Mouse (Mus musculus): ENCODE measurements around the gene Phlda2. TPM values are rescaled to one million over a fixed set of nuclear protein-coding genes. Genes with fewer than 3 reads are reported as not detected.

Gene Phlda2
- polyA plus RNA-seq, 1 experiment = not detected

DNA sequence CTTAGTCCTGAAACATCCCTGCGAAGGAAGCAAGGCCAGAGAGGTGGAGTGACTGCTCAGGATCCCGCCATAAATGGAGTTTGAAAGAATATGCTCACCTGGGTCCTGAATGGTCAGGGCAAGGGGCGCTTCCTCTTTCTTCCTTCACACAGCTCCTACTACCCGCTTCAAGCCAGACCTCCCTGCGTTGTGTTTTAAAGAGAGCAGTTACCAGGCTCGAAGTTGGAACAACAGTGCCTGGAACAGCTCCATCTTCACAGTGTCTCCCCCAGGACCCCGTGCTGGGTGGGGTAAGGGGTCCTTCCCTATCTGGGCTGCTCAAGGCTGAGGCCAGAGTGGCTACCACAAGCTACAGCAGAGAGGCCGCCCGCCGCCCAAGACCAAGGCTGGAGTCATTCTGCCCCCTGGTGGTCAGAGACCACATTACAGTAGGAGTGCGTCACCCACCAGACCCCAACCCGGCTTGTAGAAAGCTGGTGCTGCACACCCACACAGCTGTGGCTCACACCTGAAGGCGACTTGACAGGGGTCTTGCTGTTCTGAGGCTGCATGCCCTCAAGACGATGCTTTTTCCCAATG is 36.8 kb downstream of the Phlda2 start:
- TF ChIP-seq POLR2A (IDR thresholded peaks at IDR 0.05; ENCODE audit: borderline replicate concordance, low read depth, low read length) = no peak
- peak; percentile 82 for TF ChIP-seq CTCF (IDR thresholded peaks at IDR 0.05; ENCODE audit: low read depth, low read length)
- H3K4me3 ChIP-seq (ENCODE audit: insufficient read depth, low read length) = no peak overlapping the region
- H3K4me1 ChIP-seq (ENCODE audit: control insufficient read depth, insufficient read depth, low read length) = no peaks in the 10 kb centered on the region
- no peak overlapping the region for H3K27ac ChIP-seq (ENCODE audit: insufficient read depth, low read depth, low read length)

DNA sequence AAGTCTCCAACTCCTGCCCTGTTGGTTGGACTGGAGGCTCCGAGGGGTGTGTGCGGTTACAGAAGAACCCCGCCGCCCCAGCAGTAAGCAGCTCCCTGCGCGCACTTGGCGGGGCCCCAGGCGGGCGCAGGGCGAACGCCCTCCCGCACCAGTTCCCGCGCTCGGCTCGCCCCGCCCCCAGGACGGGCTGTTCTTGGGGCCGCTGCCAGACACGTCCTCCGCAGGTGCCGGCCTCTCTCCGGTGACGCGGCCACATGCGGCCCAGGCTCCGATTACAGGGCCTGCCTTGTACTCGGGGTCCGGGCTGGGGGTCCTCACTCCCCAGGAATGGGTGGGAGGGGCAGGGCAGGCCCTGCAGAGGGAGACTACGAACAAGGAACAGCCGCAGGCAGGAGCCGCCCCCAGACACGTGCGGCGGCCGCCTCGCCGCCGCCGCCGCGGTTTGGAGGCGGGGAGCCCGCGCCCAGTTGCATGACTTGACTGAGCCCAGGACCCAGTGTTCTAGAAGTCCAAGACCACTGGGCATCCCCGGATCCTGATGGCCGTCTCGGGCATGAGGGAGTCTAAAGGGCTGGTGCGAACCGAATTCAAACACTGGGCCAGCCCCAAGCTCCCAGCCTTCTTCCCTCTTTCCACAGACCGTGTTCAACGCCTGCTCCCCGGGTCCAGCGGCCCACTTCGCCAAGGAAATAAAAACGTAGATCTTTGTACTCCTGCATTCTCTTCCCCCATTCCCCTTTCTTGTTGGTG is 38.0 kb downstream of the Phlda2 start:
- Histone ChIP-seq H3K4me3 (ENCODE audit: insufficient read depth, low read length) (peak overlapping the region; percentile 20; the same call in 1 of the 2 replicates), H3K27ac (ENCODE audit: insufficient read depth, low read depth, low read length) (no peak overlapping the region), H3K4me1 (ENCODE audit: control insufficient read depth, insufficient read depth, low read length) (no peaks in the 10 kb centered on the region)
- no peak for TF ChIP-seq CTCF (IDR thresholded peaks at IDR 0.05; ENCODE audit: low read depth, low read length)
- TF ChIP-seq POLR2A (IDR thresholded peaks at IDR 0.05; ENCODE audit: borderline replicate concordance, low read depth, low read length) = no peak

DNA sequence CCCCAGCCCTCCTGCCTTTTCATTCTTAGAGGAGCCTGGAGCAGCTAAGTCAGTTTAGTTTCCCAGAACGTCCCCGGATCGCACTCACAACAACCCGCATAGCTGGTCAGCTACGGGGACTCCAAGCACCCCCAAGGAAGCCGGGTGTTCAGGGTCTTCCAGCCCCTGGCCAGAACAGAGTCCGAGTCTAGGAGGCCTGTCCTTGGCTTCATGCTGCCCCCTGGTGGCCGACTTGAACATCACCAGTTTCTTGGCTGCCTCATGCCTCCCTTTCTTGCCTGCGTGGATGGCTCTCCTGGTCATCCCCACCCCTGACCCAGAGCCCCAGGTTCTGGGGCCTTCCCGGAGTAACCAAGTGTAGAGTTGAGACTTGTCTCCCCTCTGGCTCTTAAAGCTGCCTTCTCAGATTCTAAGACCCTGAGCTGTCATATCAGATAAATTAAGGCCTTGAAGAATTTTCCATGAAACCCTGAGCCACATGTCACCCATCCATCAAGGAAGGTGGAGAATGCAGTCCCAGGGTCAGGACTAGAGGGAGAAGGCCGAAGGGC is 39.0 kb downstream of the Phlda2 start:
- Histone ChIP-seq H3K4me3 (ENCODE audit: insufficient read depth, low read length) (no peak overlapping the region), H3K27ac (ENCODE audit: insufficient read depth, low read depth, low read length) (no peak overlapping the region), H3K4me1 (ENCODE audit: control insufficient read depth, insufficient read depth, low read length) (no peaks in the 10 kb centered on the region)
- TF ChIP-seq POLR2A (IDR thresholded peaks at IDR 0.05; ENCODE audit: borderline replicate concordance, low read depth, low read length) (no peak), CTCF (IDR thresholded peaks at IDR 0.05; ENCODE audit: low read depth, low read length) (peak; percentile 73)

DNA sequence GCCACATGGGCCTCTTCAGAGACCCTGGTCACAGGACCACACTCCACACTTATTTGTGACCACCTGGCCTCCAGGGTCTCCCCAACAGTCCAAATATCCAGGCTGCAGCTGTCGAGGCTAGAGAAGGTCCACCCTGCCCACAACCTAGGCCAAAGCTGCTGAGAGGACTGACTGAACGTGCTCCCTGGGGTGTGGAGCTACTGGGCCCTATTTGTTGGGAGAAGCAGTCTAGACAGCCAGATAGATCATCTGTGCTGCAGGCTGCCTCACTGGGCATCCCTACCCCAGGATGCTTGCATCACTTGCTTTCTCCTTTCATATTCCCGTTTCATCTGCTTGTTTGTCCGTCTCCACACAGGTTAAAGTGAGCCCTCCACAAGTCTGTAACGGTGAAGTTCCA is 40.4 kb downstream of the Phlda2 start:
- H3K4me1 ChIP-seq (ENCODE audit: control insufficient read depth, insufficient read depth, low read length) = no peaks in the 10 kb centered on the region
- TF ChIP-seq CTCF (IDR thresholded peaks at IDR 0.05; ENCODE audit: low read depth, low read length) (no peak), POLR2A (IDR thresholded peaks at IDR 0.05; ENCODE audit: borderline replicate concordance, low read depth, low read length) (no peak)

GRCm38 (mm10) chr7:143461920-143462319 is 41.0 kb downstream of the Phlda2 start:
- H3K4me3 ChIP-seq (ENCODE audit: insufficient read depth, low read length) = no peak overlapping the region
- no peaks in the 10 kb centered on the region for H3K4me1 ChIP-seq (ENCODE audit: control insufficient read depth, insufficient read depth, low read length)
- no peak overlapping the region for H3K27ac ChIP-seq (ENCODE audit: insufficient read depth, low read depth, low read length)
- TF ChIP-seq CTCF (IDR thresholded peaks at IDR 0.05; ENCODE audit: low read depth, low read length) (no peak), POLR2A (IDR thresholded peaks at IDR 0.05; ENCODE audit: borderline replicate concordance, low read depth, low read length) (no peak)

More for the DNA sequence above, 40.4 kb downstream of the Phlda2 start:
- no peak overlapping the region for H3K27ac ChIP-seq (ENCODE audit: insufficient read depth, low read depth, low read length)
- H3K4me3 ChIP-seq (ENCODE audit: insufficient read depth, low read length) = no peak overlapping the region

DNA sequence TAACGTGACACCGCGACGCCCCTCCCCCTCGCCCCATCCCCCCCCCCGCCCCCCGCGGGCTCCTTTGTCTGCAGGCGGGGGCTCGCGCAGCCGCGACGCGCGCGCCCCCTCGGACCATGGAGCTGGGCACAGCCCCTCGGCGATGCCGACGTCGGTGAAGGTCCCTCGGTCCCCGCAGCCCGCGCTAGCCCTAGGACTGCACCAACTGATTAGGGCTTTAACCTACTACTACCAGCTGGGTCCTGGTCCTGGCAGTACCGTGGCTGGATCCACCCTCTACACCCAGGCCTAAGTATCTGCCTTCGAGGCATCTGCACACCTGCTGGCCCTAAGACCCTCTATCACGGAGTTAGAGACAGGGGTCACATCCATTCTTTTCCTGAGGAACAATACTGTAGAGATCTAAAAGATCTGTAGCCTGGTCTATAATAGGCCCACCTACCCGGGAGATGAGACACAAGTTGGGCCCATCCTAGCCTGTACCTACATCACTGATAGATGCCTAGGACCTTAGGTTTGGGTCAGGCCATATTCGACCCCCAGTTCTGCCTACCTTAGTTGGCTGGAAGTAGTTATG is 41.6 kb downstream of the Phlda2 start:
- Histone ChIP-seq H3K4me1 (ENCODE audit: control insufficient read depth, insufficient read depth, low read length) (no peaks in the 10 kb centered on the region), H3K4me3 (ENCODE audit: insufficient read depth, low read length) (peak overlapping the region; percentile 25; the same call in 1 of the 2 replicates), H3K27ac (ENCODE audit: insufficient read depth, low read depth, low read length) (no peak overlapping the region)
- TF ChIP-seq POLR2A (IDR thresholded peaks at IDR 0.05; ENCODE audit: borderline replicate concordance, low read depth, low read length) (no peak), CTCF (IDR thresholded peaks at IDR 0.05; ENCODE audit: low read depth, low read length) (no peak)

DNA sequence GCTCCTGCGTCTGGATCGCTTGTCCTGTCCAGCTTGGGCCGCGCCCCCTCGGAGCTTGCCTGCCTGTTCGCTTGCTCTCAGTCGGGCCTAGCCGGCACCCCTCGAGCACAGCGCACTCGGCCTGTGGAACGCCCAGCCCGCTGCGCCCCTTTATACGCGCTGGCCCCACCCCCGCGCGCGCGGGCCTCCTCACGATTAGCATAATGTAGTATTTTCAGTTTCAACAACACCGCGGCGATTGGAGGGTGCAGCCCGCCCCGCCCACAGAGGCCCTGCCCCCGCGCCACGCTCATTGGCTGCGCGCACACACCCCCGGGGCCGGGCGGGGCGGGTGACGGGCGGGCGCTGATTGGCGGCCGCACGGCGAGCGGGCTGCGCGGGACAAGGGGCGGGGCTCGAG is 42.1 kb downstream of the Phlda2 start, which contains the start of gene Cdkn1c:
Cdkn1c (minus strand) TSS at position 177 of the 400 bp plus-strand sequence.
- H3K4me3 ChIP-seq (ENCODE audit: insufficient read depth, low read length) = peak within 1 kb of the TSS; percentile 26

DNA sequence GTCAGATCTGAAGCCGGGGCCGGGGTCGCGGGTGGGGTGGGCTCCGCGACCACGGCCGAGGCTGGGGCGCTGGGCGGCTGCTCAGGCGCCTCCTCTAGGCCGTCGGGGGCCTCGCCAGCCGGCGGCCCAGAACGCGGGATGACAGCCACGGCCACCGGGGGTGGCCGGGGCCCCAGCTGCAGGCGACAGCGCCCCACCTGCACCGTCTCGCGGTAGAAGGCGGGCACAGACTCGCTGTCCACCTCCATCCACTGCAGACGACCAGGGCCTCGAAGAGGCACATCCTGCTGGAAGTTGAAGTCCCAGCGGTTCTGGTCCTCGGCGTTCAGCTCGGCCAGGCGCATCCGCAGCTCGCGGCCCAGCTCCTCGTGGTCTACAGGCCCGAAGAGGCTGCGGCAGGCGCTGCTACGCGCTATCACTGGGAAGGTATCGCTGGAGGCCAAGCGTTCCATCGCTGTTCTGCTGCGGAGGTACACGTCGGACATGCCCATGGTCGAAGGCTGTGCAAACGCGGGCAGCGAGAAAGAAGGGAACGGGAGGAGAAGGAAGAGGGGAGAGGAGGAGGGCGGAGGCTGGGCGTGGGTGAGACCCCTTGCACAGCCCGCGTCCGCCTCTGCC is 42.6 kb downstream of the Phlda2 start:
- peak overlapping the region; percentile 26 for H3K4me3 ChIP-seq (ENCODE audit: insufficient read depth, low read length)
- H3K27ac ChIP-seq (ENCODE audit: insufficient read depth, low read depth, low read length) = no peak overlapping the region
- no peaks in the 10 kb centered on the region for H3K4me1 ChIP-seq (ENCODE audit: control insufficient read depth, insufficient read depth, low read length)
- TF ChIP-seq POLR2A (IDR thresholded peaks at IDR 0.05; ENCODE audit: borderline replicate concordance, low read depth, low read length) (no peak), CTCF (IDR thresholded peaks at IDR 0.05; ENCODE audit: low read depth, low read length) (no peak)

More for the DNA sequence above, 42.1 kb downstream of the Phlda2 start, which contains the start of gene Cdkn1c:
- Histone ChIP-seq H3K4me1 (ENCODE audit: control insufficient read depth, insufficient read depth, low read length) (no peaks in the 10 kb centered on the region), H3K27ac (ENCODE audit: insufficient read depth, low read depth, low read length) (no peak within 1 kb of the TSS)
- TF ChIP-seq CTCF (IDR thresholded peaks at IDR 0.05; ENCODE audit: low read depth, low read length) (no peak), POLR2A (IDR thresholded peaks at IDR 0.05; ENCODE audit: borderline replicate concordance, low read depth, low read length) (no peak)

DNA sequence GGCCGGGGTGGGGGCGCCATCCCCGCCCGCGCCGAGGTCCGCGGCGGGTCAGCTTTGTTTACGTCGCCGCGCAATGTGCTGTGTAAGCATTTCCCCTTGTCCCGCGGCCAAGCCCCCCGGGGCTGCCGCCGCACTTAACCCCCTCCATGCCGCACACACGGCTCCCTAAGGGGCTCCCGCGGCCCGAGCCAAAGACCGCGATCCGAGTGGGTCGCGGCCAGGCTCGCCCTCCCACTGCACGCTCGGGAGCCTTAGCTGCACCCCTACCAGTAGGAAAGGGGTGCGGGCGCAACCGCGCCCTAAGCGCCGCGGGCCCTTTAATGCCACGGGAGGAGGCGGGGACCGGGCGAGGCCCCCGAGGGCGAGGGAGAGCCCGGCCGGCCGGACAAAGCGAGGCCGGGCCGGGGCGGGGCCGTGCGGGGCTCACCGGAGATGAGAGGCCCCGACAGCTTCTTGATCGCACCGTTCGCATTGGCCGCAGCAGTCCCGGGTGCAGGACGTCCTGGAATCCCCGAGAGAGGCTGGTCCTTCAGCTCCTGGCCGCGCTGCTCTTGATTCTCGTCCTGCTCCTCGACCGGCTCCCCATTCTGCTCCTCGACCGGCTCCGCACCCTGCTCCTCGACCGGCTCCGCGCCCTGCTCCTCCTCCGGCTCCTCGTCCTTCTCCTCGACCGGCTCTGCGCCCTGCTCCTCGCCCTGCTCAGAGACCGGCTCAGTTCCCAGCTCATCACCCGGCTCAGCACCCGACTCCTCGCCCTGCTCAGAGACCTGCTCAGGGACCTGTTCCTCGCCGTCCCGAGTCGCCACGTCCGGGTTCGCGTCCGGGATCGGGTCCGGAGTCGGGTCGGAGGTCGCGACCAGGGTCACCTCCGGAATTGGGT is 43.4 kb downstream of the Phlda2 start:
- no peak for TF ChIP-seq POLR2A (IDR thresholded peaks at IDR 0.05; ENCODE audit: borderline replicate concordance, low read depth, low read length)
- TF ChIP-seq CTCF (IDR thresholded peaks at IDR 0.05; ENCODE audit: low read depth, low read length) = no peak
- Histone ChIP-seq H3K4me1 (ENCODE audit: control insufficient read depth, insufficient read depth, low read length) (no peaks in the 10 kb centered on the region), H3K4me3 (ENCODE audit: insufficient read depth, low read length) (no peak overlapping the region), H3K27ac (ENCODE audit: insufficient read depth, low read depth, low read length) (no peak overlapping the region)
